Mouse (Mus musculus) brain, embryonic 14.5 days (tissue): ENCODE data around the gene Ap4b1.

ENCODE experiments used
- CTCF ChIP-seq: fragments of 200-500 bp; IDR thresholded peaks from 2 replicates; pipeline ENCODE4 v1.5.1; 2012; ENCODE audit warnings: inconsistent platforms, mild to moderate bottlenecking, moderate library complexity, borderline replicate concordance; ENCODE audit not compliant: insufficient read depth, insufficient read length; ENCODE audit errors: extremely low read depth
- POLR2A ChIP-seq: fragments of 200-500 bp; IDR thresholded peaks from 2 replicates; pipeline ENCODE4 v1.6.1; 2012; ENCODE audit warnings: mild to moderate bottlenecking, inconsistent platforms, borderline replicate concordance; ENCODE audit not compliant: poor library complexity, insufficient read depth, insufficient read length, severe bottlenecking; ENCODE audit errors: extremely low read depth

GRCm38 (mm10) chr3:103771531-103772130, 37.7 kb upstream of the Ap4b1 start:
- TF ChIP-seq CTCF: no peak
- TF ChIP-seq POLR2A: no peak
